Mouse (Mus musculus): ENCODE results near the gene Ptrh1.

- no peak for TF ChIP-seq CTCF (IDR thresholded peaks at IDR 0.05; ENCODE audit: low read depth)
- TF ChIP-seq EP300 (IDR thresholded peaks at IDR 0.05; ENCODE audit: low read depth): no peak
These were observed at the start of gene Ptrh1, which contains the start of gene Ttc16 for GRCm38 (mm10) chr2:32775359-32776074.
